Mouse (Mus musculus) forebrain, embryonic 13.5 days (tissue): ENCODE data around the gene Map2k3. TPM values are rescaled to one million over a fixed set of nuclear protein-coding genes. Genes with fewer than 3 reads are reported as not detected.

Experiments used
- ATAC-seq: fragments of 200-750 bp; cut with Nextera tagmentation; 2 replicates; pipeline ENCODE4 v1.8.0; 2017
- H3K27ac ChIP-seq: fragments of 300-500 bp; sonication (generic); 2 replicates; pipeline ENCODE4 v1.5.1; 2015; ENCODE audit warnings: inconsistent platforms, mild to moderate bottlenecking, moderate library complexity
- H3K27me3 ChIP-seq: fragments of 300-500 bp; sonication (generic); 2 replicates; pipeline ENCODE4 v1.6.1; 2015; ENCODE audit warnings: mild to moderate bottlenecking, inconsistent platforms
- H3K36me3 ChIP-seq: fragments of 300-500 bp; sonication (generic); 2 replicates; pipeline ENCODE4 v1.6.1; 2015; ENCODE audit warnings: mild to moderate bottlenecking, inconsistent platforms; ENCODE audit not compliant: poor library complexity, severe bottlenecking
- H3K4me1 ChIP-seq: fragments of 300-500 bp; sonication (generic); 2 replicates; pipeline ENCODE4 v1.6.1; 2015; ENCODE audit warnings: inconsistent platforms
- H3K4me2 ChIP-seq: fragments of 300-500 bp; sonication (generic); 2 replicates; pipeline ENCODE4 v1.6.1; 2015; ENCODE audit warnings: inconsistent platforms, mild to moderate bottlenecking, moderate library complexity
- H3K4me3 ChIP-seq: fragments of 300-500 bp; sonication (generic); 2 replicates; pipeline ENCODE4 v1.5.1; 2015; ENCODE audit warnings: mild to moderate bottlenecking, inconsistent platforms
- H3K9ac ChIP-seq: fragments of 300-500 bp; sonication (generic); 2 replicates; pipeline ENCODE4 v1.6.1; 2015; ENCODE audit warnings: mild to moderate bottlenecking, inconsistent platforms
- H3K9me3 ChIP-seq: fragments of 300-500 bp; sonication (generic); replicated peaks from 2 replicates; pipeline ENCODE4 v1.6.1; 2016; ENCODE audit warnings: inconsistent platforms
- WGBS: fragments of 180-500 bp; shearing (Covaris S2); methylation state at CpG from one replicate; pipeline ENCODE4 v1.1.7; 2015; 5-methylcytosine and 5-hydroxymethylcytosine counted together
- polyA plus RNA-seq: library from polyadenylated mRNA; unstranded; fragments of >200 nt; fragmentation: Nextera tagmentation; extraction: Ambion mirVana; gene quantifications from 2 replicates; pipeline ENCODE4 v1.2.1, GENCODE M21; 2015

Map2k3 gene
- polyA plus RNA-seq, 1 experiment from 2014 or later = 33.9 TPM

DNA sequence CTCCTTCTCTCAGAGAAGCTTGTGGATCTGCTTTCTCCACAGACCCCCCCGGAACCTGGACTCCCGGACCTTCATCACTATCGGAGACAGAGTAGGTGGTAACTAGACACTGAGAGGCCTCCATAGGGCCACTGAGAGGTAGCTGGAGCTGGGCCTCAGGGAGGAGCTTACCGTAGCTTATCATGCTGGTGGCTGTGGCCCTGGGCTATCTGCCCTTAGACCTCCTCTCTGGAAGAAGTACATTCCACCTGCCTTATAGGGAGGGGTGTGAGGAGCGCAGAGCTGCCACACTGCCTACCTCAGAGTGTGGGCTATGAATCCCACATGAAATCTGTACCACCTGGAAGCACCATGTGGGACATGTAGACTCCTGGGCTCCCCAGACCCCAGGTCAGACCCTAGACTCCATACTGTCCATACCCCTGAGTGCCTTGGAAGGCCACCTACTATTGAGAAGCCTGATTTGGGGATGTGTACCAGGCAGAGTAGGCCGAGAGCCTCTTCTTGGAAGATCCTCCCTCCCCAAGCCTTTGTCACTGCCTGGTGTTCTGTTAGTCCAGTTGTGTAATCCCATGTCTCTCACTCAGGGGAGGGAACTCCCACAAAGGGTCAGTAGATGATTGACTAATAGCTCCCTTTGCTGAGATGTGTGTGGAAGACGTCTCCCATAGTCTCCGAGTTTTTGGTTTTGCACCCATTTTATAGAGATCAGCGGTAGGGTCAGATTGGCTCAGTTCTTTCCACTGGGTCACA lies 10.6 kb downstream of the Map2k3 start:
- Histone ChIP-seq H3K4me3 (no peak overlapping the region), H3K27me3 (no peaks in the 10 kb centered on the region), H3K9ac (no peak overlapping the region), H3K36me3 (peaks cover 56% of the 10 kb centered on the region), H3K4me1 (no peaks in the 10 kb centered on the region), H3K4me2 (no peak overlapping the region), H3K27ac (no peak overlapping the region), H3K9me3 (no peaks in the 10 kb centered on the region)
- ATAC-seq = no peak
- WGBS = 96% methylated on average over 9 of the region's 9 CpGs

DNA sequence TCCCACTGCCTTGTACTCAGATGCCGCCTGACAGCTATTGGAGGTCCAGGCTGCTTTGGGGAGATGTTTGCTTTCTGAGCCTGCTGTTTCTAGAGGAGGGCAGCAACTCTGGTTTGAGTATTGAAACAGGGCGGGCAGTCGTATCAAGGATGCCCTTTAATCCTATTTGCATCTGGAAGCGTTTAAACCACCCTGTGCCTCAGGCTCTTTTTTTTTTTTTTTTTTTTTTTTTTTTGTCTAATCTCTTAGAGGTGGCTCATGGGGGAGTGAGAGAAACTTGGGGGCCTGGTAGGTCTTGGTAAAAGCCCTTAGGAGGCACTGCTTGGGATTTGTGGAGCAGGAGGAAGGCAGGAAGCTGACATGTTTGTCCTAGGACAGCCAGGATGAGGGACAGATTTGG lies 13.2 kb downstream of the Map2k3 start:
- H3K27ac ChIP-seq = no peak overlapping the region
- no peak overlapping the region for H3K9ac ChIP-seq
- WGBS = 60% methylated on average over 4 of the region's 4 CpGs
- no peaks in the 10 kb centered on the region for H3K4me1 ChIP-seq
- peaks cover 72% of the 10 kb centered on the region for H3K36me3 ChIP-seq
- H3K9me3 ChIP-seq = no peaks in the 10 kb centered on the region
- no peak overlapping the region for H3K4me3 ChIP-seq
- H3K4me2 ChIP-seq = no peak overlapping the region
- no peak for ATAC-seq
- H3K27me3 ChIP-seq = no peaks in the 10 kb centered on the region

DNA sequence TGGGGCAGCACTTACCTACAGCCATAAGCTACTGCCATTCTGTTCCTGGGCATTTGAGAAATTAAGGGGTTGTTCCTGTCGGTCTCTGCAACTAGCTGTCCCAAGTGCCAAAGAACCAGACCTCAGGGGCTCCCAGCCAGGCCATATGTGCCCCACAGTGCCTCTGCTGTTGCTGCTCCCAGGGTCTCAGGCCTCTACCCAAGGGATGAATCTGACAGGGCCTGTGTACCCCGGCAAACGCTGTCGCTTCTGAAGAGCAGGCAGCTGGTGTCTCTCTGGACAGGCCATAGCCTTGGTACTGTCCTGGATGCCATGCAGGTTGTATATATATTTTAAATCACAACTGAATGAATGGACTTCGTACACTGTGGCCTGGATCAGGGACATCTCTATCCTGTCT lies 20.1 kb downstream of the Map2k3 start:
- no peaks in the 10 kb centered on the region for H3K9me3 ChIP-seq
- no peak overlapping the region for H3K27ac ChIP-seq
- peaks cover 43% of the 10 kb centered on the region for H3K36me3 ChIP-seq
- no peak for ATAC-seq
- no peak overlapping the region for H3K9ac ChIP-seq
- no peak overlapping the region for H3K4me2 ChIP-seq
- no peak overlapping the region for H3K4me3 ChIP-seq
- H3K27me3 ChIP-seq = no peaks in the 10 kb centered on the region
- H3K4me1 ChIP-seq = 0 out of 2 replicates have a peak, but pooled peaks cover 8% of the 10 kb centered on the region
- 93% methylated on average over 5 of the region's 5 CpGs for WGBS

- peaks cover 38% of the 10 kb centered on the region for H3K36me3 ChIP-seq
- no peaks in the 10 kb centered on the region for H3K9me3 ChIP-seq
- no peak overlapping the region for H3K27ac ChIP-seq
- H3K4me2 ChIP-seq = no peak overlapping the region
- no peak for ATAC-seq
- 90% methylated on average over 3 of the region's 3 CpGs for WGBS
- 0 out of 2 replicates have a peak, but pooled peaks cover 8% of the 10 kb centered on the region for H3K4me1 ChIP-seq
- H3K4me3 ChIP-seq = no peak overlapping the region
- no peak overlapping the region for H3K9ac ChIP-seq
- H3K27me3 ChIP-seq = no peaks in the 10 kb centered on the region
Measured at GRCm38 (mm10) chr11:60952362-60952761, 20.5 kb downstream of the Map2k3 start.

DNA sequence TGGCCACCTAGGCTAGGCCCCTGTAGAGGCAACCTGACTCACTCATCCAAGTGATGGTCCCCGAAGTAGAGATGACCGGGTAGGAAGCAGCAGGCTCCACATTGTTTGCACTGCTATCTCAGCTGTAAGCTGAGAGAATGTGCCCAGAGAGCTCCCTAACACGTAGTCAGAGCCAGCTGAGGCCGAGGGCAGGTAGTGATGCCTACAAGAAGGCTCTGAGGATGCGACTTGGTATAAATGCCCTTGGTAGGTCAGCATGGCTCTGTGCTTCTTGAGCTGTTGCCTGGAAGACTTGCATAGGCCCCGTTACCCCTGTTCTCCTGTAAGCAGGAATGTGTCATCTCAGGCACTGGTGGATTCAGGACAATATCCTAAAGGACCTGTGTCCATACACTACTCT lies 21.2 kb downstream of the Map2k3 start:
- Histone ChIP-seq H3K27me3 (no peaks in the 10 kb centered on the region), H3K4me1 (0 out of 2 replicates have a peak, but pooled peaks cover 8% of the 10 kb centered on the region), H3K9ac (no peak overlapping the region), H3K36me3 (peaks cover 37% of the 10 kb centered on the region), H3K27ac (no peak overlapping the region), H3K4me2 (no peak overlapping the region), H3K9me3 (no peaks in the 10 kb centered on the region), H3K4me3 (no peak overlapping the region)
- WGBS = 90% methylated on average over 6 of the region's 6 CpGs
- no peak for ATAC-seq

DNA sequence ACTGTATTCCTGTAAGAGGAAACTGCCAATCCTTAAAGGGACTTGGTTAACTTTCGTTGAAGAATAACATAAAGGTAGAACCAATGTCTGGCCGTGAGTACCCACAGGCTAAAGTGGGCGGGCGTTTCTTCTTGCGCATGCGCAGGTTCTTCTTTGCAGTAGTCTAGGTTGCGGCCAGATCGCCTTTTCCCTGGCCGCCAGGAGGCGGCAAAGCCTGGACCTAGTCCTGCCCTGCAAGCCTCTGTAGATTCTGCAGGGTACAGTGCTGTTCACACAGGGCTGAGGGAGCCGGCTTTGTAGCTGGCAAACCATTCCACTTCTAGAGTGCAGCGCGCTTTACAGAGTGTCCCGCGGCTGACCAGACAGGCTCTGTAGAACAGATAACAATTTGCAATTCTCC lies 22.0 kb downstream of the Map2k3 start:
- H3K4me3 ChIP-seq = no peak overlapping the region
- 0 out of 2 replicates have a peak, but pooled peaks cover 8% of the 10 kb centered on the region for H3K4me1 ChIP-seq
- H3K27ac ChIP-seq = no peak overlapping the region
- H3K36me3 ChIP-seq = peaks cover 32% of the 10 kb centered on the region
- peak overlapping the region; percentile 24 for H3K4me2 ChIP-seq
- H3K9ac ChIP-seq = peak overlapping the region; percentile 41; the same call in 1 of the 2 replicates
- WGBS = 8% methylated on average over 15 of the region's 15 CpGs
- ATAC-seq = peak; percentile 97
- peaks cover 4% of the 10 kb centered on the region; the same call in 1 of the 2 replicates for H3K27me3 ChIP-seq
- no peaks in the 10 kb centered on the region for H3K9me3 ChIP-seq

DNA sequence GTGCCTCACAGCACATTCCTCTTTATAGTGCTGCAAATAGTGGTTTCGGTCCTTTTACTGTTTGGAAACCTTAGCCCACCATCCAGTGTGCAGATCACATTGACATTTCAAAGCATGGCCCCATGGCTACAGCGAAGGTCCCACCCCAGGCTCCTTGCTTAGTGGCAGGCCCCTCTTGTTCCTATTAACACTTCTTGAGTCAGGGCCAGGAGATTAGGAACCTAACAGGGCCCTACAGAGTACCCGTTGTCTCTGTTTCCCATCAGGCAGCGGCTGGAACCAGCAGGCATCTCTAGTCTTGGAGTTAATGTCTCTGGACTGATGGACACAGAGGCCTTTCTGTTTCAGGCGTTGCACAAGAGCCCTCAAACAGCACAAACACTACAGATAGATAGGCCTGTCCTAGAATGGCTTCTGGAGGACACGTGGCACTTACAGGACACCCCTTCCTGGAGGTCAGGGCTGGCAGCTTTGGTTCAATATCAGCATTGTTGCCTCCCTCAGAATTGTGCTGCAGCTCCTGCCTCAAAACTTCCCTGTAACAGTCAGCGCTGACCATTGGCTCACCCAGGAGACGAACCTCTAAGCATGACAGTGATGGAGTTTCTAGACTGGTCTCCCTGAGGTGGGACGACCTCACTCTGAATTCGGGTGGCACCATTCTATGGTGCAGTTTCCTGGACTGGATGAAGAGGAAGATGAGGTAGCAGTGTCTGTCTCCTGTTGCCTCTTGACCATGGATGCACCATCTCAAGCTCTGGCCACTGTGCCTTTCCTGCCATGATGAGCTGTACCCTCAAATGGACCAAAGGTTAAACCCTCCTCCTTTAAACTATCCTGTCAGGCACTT lies 22.6 kb downstream of the Map2k3 start:
- Histone ChIP-seq H3K36me3 (peaks cover 26% of the 10 kb centered on the region), H3K27ac (no peak overlapping the region), H3K9ac (0 out of 2 replicates have a peak overlapping the region, but pooled peaks have one; percentile 41), H3K4me3 (no peak overlapping the region), H3K4me2 (peak overlapping the region; percentile 24), H3K27me3 (peaks cover 4% of the 10 kb centered on the region; the same call in 1 of the 2 replicates), H3K4me1 (0 out of 2 replicates have a peak, but pooled peaks cover 8% of the 10 kb centered on the region), H3K9me3 (no peaks in the 10 kb centered on the region)
- 78% methylated on average over 10 of the region's 10 CpGs for WGBS
- ATAC-seq = no peak; the same call in 1 of the 2 replicates

GRCm38 (mm10) chr11:60955621-60956383 lies 24.0 kb downstream of the Map2k3 start:
- no peak for ATAC-seq
- peaks cover 17% of the 10 kb centered on the region for H3K36me3 ChIP-seq
- H3K4me2 ChIP-seq = no peak overlapping the region
- H3K27me3 ChIP-seq = peaks cover 4% of the 10 kb centered on the region; the same call in 1 of the 2 replicates
- H3K9ac ChIP-seq = no peak overlapping the region
- no peaks in the 10 kb centered on the region for H3K9me3 ChIP-seq
- H3K4me1 ChIP-seq = 0 out of 2 replicates have a peak, but pooled peaks cover 8% of the 10 kb centered on the region
- H3K27ac ChIP-seq = no peak overlapping the region
- WGBS = 79% methylated on average over 9 of the region's 9 CpGs
- H3K4me3 ChIP-seq = no peak overlapping the region

GRCm38 (mm10) chr11:60958948-60959347 lies 27.1 kb downstream of the Map2k3 start:
- Histone ChIP-seq H3K9me3 (no peaks in the 10 kb centered on the region), H3K4me2 (no peak overlapping the region), H3K36me3 (no peaks in the 10 kb centered on the region), H3K27ac (no peak overlapping the region), H3K27me3 (peaks cover 4% of the 10 kb centered on the region; the same call in 1 of the 2 replicates), H3K9ac (no peak overlapping the region), H3K4me1 (0 out of 2 replicates have a peak, but pooled peaks cover 4% of the 10 kb centered on the region), H3K4me3 (no peak overlapping the region)
- 89% methylated on average over 4 of the region's 4 CpGs for WGBS
- ATAC-seq = no peak

- no peaks in the 10 kb centered on the region for H3K36me3 ChIP-seq
- H3K4me3 ChIP-seq = no peak overlapping the region
- H3K9ac ChIP-seq = no peak overlapping the region
- no peak overlapping the region for H3K27ac ChIP-seq
- no peaks in the 10 kb centered on the region for H3K9me3 ChIP-seq
- peaks cover 4% of the 10 kb centered on the region; the same call in 1 of the 2 replicates for H3K27me3 ChIP-seq
- ATAC-seq = no peak
- H3K4me2 ChIP-seq = no peak overlapping the region
- 71% methylated on average over 1 of the region's 1 CpGs for WGBS
- no peaks in the 10 kb centered on the region for H3K4me1 ChIP-seq
Measured at GRCm38 (mm10) chr11:60961176-60961575, 29.3 kb downstream of the Map2k3 start.

GRCm38 (mm10) chr11:60962709-60963108 lies 30.9 kb downstream of the Map2k3 start:
- H3K9ac ChIP-seq = no peak overlapping the region
- no peak for ATAC-seq
- 77% methylated on average over 5 of the region's 5 CpGs for WGBS

More at GRCm38 (mm10) chr11:60962709-60963108, 30.9 kb downstream of the Map2k3 start:
- Histone ChIP-seq H3K27me3 (peaks cover 4% of the 10 kb centered on the region; the same call in 1 of the 2 replicates), H3K4me1 (no peaks in the 10 kb centered on the region), H3K9me3 (no peaks in the 10 kb centered on the region), H3K27ac (no peak overlapping the region), H3K36me3 (no peaks in the 10 kb centered on the region), H3K4me3 (no peak overlapping the region), H3K4me2 (no peak overlapping the region)
